Mouse (Mus musculus): ENCODE measurements around the gene Noc2l.

Noc2l gene

GRCm38 (mm10) chr4:156235808-156236533 is at the start of gene Noc2l:
TSS of gene Noc2l (plus strand) at chr4:156236010.
- Histone ChIP-seq H3K36me3 (ENCODE audit: control insufficient read depth, insufficient read depth, low read length, poor library complexity, severe bottlenecking) (peaks cover 18% of the 10 kb centered on the region), H3K27me3 (ENCODE audit: control insufficient read depth, insufficient read depth, low read length, poor library complexity, severe bottlenecking) (no peaks in the 10 kb centered on the region)
- DNase-seq (ENCODE audit: low read depth, low spot score): peak; percentile 94

GRCm38 (mm10) chr4:156188162-156188810 is 47.5 kb upstream of the Noc2l start:
- H3K36me3 ChIP-seq (ENCODE audit: control insufficient read depth, insufficient read depth, low read length, poor library complexity, severe bottlenecking): no peaks in the 10 kb centered on the region
- no peaks in the 10 kb centered on the region; the same call in 1 of the 2 replicates for H3K27me3 ChIP-seq (ENCODE audit: control insufficient read depth, insufficient read depth, low read length, poor library complexity, severe bottlenecking)
- DNase-seq (ENCODE audit: low read depth, low spot score): no peak

GRCm38 (mm10) chr4:156188811-156189323 is 46.9 kb upstream of the Noc2l start:
- no peak for DNase-seq (ENCODE audit: low read depth, low spot score)
- Histone ChIP-seq H3K36me3 (ENCODE audit: control insufficient read depth, insufficient read depth, low read length, poor library complexity, severe bottlenecking) (no peaks in the 10 kb centered on the region), H3K27me3 (ENCODE audit: control insufficient read depth, insufficient read depth, low read length, poor library complexity, severe bottlenecking) (no peaks in the 10 kb centered on the region; the same call in 1 of the 2 replicates)

- DNase-seq (ENCODE audit: low read depth, low spot score): no peak
- Histone ChIP-seq H3K27me3 (ENCODE audit: control insufficient read depth, insufficient read depth, low read length, poor library complexity, severe bottlenecking) (no peaks in the 10 kb centered on the region; the same call in none of the 2 replicates), H3K36me3 (ENCODE audit: control insufficient read depth, insufficient read depth, low read length, poor library complexity, severe bottlenecking) (no peaks in the 10 kb centered on the region)
Measured at GRCm38 (mm10) chr4:156192421-156193199, 43.2 kb upstream of the Noc2l start.

- Histone ChIP-seq H3K36me3 (ENCODE audit: control insufficient read depth, insufficient read depth, low read length, poor library complexity, severe bottlenecking) (no peaks in the 10 kb centered on the region), H3K27me3 (ENCODE audit: control insufficient read depth, insufficient read depth, low read length, poor library complexity, severe bottlenecking) (no peaks in the 10 kb centered on the region; the same call in none of the 2 replicates)
- DNase-seq (ENCODE audit: low read depth, low spot score): no peak
Measured at GRCm38 (mm10) chr4:156193200-156193590, 42.6 kb upstream of the Noc2l start.

GRCm38 (mm10) chr4:156193906-156194305 is 41.9 kb upstream of the Noc2l start:
- no peaks in the 10 kb centered on the region for H3K36me3 ChIP-seq (ENCODE audit: control insufficient read depth, insufficient read depth, low read length, poor library complexity, severe bottlenecking)
- no peak for DNase-seq (ENCODE audit: low read depth, low spot score)
- no peaks in the 10 kb centered on the region; the same call in 1 of the 2 replicates for H3K27me3 ChIP-seq (ENCODE audit: control insufficient read depth, insufficient read depth, low read length, poor library complexity, severe bottlenecking)

GRCm38 (mm10) chr4:156194346-156194745 is 41.5 kb upstream of the Noc2l start:
- DNase-seq (ENCODE audit: low read depth, low spot score): no peak
- H3K36me3 ChIP-seq (ENCODE audit: control insufficient read depth, insufficient read depth, low read length, poor library complexity, severe bottlenecking): no peaks in the 10 kb centered on the region
- H3K27me3 ChIP-seq (ENCODE audit: control insufficient read depth, insufficient read depth, low read length, poor library complexity, severe bottlenecking): no peaks in the 10 kb centered on the region; the same call in 1 of the 2 replicates

GRCm38 (mm10) chr4:156195927-156196870 is 39.6 kb upstream of the Noc2l start:
- peak; percentile 29 for DNase-seq (ENCODE audit: low read depth, low spot score)
- Histone ChIP-seq H3K36me3 (ENCODE audit: control insufficient read depth, insufficient read depth, low read length, poor library complexity, severe bottlenecking) (no peaks in the 10 kb centered on the region), H3K27me3 (ENCODE audit: control insufficient read depth, insufficient read depth, low read length, poor library complexity, severe bottlenecking) (no peaks in the 10 kb centered on the region; the same call in 1 of the 2 replicates)

- DNase-seq (ENCODE audit: low read depth, low spot score): peak; percentile 63
- Histone ChIP-seq H3K27me3 (ENCODE audit: control insufficient read depth, insufficient read depth, low read length, poor library complexity, severe bottlenecking) (no peaks in the 10 kb centered on the region; the same call in 1 of the 2 replicates), H3K36me3 (ENCODE audit: control insufficient read depth, insufficient read depth, low read length, poor library complexity, severe bottlenecking) (no peaks in the 10 kb centered on the region)
Measured at GRCm38 (mm10) chr4:156197131-156197828, 38.5 kb upstream of the Noc2l start, which contains the start of gene Agrn. TSS of gene Agrn (minus strand) at chr4:156197488.

- peak; percentile 80 for DNase-seq (ENCODE audit: low read depth, low spot score)
- no peaks in the 10 kb centered on the region for H3K36me3 ChIP-seq (ENCODE audit: control insufficient read depth, insufficient read depth, low read length, poor library complexity, severe bottlenecking)
- H3K27me3 ChIP-seq (ENCODE audit: control insufficient read depth, insufficient read depth, low read length, poor library complexity, severe bottlenecking): no peaks in the 10 kb centered on the region; the same call in 1 of the 2 replicates
Measured at GRCm38 (mm10) chr4:156197829-156198205, 38.0 kb upstream of the Noc2l start.

GRCm38 (mm10) chr4:156200623-156201475 is 35.0 kb upstream of the Noc2l start, which contains the start of gene Isg15:
TSS of gene Isg15 (minus strand) at chr4:156200818.
- H3K27me3 ChIP-seq (ENCODE audit: control insufficient read depth, insufficient read depth, low read length, poor library complexity, severe bottlenecking): no peaks in the 10 kb centered on the region; the same call in 1 of the 2 replicates
- DNase-seq (ENCODE audit: low read depth, low spot score): peak; percentile 64
- H3K36me3 ChIP-seq (ENCODE audit: control insufficient read depth, insufficient read depth, low read length, poor library complexity, severe bottlenecking): no peaks in the 10 kb centered on the region

- no peaks in the 10 kb centered on the region for H3K36me3 ChIP-seq (ENCODE audit: control insufficient read depth, insufficient read depth, low read length, poor library complexity, severe bottlenecking)
- no peaks in the 10 kb centered on the region for H3K27me3 ChIP-seq (ENCODE audit: control insufficient read depth, insufficient read depth, low read length, poor library complexity, severe bottlenecking)
- no peak for DNase-seq (ENCODE audit: low read depth, low spot score)
Measured at GRCm38 (mm10) chr4:156202462-156202893, 33.3 kb upstream of the Noc2l start.
